Mouse (Mus musculus) naive thymus-derived CD4-positive, alpha-beta T cell, adult 2 months (primary cell): ENCODE results near the gene Gm9821.

ENCODE experiments used
- DNase-seq: peaks from one replicate; pipeline ENCODE4 v3.0.0-alpha.2; 2011; ENCODE audit warnings: low read depth

Gene Gm9821

DNA sequence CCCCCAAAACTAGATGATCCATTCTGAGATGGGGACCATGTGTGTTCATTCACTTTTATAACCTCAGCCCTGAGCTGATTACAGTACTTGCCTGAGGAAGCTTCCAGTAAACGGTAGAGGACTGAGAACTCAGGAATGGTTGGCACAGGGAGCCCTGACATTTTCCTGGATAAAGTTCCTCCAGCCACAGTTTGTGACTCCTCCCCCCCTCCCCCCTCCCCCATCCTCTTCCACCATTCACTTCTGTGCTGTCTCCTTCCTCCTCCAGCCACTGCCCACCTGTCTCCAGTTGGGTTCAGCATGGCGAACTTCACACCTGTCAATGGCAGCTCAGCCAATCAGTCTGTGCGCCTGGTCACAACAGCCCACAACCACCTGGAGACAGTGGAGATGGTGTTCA lies 18.6 kb upstream of the Gm9821 start, which contains the start of gene Chrm4:
Gene Chrm4 (plus strand): TSS at position 301 of the 400 bp plus-strand sequence.
- no peak for DNase-seq

- DNase-seq: peak; percentile 88
These were observed 17.5 kb upstream of the Gm9821 start for GRCm38 (mm10) chr2:91927826-91928533.

- DNase-seq: no peak
These were observed 16.8 kb upstream of the Gm9821 start for GRCm38 (mm10) chr2:91928534-91929350.

DNA sequence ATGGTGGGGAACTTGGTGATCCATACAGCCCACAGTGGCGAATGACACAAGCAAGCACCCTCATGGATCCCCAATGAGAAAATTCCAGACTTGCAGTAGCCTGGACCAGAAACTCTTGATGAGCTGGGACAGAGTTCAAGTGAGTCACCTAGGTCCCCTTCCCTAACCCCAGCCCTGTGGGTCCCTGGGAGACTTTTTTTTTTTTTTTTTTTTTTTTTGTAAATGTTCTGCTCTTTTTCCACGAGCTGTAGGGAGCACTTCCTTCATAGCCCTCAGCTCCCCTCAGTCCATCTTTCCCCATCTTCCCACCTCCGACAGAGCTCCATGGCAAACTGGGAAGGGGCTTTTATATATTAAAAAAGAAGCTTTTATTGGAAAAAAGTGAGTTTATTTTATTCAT lies 16.0 kb upstream of the Gm9821 start:
- DNase-seq: no peak

DNA sequence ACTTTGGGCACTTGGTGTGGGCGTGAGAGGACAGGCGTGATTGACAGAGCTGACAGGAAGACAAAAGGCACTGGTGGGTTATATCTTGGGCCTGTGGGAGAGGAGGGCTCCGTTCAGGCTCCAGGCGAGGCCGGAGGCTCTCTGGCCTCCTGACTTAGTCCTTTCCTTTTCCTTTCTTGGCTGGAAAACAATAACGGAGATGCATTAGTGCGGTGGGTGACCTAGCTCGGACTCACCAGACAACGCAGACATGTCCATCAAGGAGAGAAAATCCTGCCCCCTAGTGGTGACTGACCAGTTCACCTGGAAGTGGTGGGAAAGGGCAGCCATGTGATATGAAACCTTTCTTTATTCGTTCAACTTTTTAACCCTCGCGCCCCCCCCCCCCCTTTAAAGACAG lies 15.6 kb upstream of the Gm9821 start:
- DNase-seq: peak; percentile 68

DNA sequence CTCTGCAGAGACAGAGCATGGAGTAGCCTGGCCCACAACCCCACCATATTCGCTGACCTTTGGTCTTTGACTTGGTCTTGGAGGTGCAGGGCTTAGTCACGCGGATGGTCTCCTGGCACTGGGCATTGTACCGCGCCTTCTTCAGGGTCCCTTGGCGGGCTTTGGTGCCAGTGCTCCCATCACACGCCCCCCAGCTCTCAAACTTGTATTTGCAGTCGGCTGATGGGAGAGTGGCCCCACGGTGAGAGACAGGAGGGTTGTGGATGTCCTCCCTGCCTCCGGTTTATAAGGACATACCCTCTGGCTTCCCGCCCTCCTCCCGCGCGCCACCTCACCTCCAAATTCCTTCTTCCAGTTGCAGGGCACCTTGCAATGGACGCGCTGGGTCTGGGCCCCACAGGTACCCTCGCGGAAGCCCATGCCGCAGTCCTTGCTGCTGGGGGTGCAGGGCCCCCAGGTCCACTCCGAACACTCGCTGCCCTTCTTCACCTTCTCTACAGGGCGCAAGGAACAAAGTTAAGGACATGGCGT lies 14.7 kb upstream of the Gm9821 start:
- DNase-seq: no peak

DNA sequence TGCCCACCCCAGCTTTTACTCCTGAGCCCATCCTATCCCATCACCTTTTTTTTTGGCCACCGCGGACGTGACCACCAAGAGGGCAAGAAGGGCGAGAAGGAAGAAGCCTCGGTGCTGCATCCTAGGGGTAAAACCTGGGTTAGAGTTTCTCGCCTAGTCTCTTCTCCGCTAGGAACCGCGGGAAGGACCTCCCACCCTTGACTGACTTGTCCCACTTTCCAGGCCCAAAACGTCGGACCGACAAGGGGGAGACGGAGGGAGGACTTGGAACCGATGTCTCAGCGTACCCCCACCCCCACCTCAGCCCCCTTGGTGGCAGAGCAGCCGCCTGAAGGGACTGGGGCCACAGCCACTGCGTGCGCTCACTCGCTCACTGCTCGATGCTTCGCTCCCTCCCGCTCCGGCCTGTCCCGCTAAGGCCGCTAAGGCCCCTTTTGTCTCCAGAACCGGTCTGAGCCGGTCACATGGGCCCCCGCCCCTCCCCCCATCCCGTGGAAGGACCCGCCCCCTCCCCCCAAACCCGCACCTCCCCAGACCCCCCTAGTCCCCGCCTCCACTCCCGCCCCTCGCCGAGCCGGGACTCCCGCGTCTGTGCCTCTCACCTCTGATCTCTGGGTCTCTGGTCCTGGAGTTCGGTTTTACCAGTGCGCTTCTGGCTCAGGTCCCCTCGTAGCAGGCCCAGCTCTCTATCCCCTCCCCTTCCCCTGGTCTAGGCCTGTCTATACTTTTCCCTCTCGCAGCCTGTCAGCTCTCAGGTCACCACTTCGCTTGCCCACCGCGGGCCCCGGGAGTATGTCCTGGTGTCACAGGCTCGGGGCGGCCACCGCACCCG lies 14.0 kb upstream of the Gm9821 start:
- DNase-seq: peak; percentile 55

DNA sequence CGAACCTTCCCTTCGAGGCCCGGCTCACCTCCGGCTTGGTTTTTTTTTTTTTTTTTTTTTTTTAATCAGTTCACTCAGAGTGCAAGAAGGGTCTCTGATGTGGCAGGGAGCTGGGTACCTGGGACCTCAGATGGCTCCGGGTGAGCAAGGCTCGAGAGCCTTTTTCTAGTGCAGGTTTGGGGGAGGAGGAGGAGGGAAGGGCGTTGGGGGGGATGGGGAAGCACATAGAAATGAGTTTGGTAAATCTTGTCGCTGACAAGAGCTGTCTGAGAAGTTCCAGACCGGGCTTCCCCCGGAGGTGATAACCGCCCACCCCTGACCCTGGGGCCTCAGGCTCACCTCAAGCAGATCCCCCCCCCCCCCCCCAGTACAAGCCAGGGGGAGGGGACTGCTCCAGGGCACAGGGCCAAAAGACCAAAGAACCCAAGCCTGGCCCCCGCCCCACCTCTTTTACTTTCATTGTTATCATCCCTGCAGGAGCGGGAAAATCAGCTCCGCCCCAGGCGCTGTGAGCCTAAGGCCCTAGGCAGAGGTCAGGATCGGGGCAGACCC lies 13.3 kb upstream of the Gm9821 start, which contains the start of gene Mdk:
Gene Mdk (minus strand): TSS at position 138 of the 552 bp plus-strand sequence.
- no peak for DNase-seq

DNA sequence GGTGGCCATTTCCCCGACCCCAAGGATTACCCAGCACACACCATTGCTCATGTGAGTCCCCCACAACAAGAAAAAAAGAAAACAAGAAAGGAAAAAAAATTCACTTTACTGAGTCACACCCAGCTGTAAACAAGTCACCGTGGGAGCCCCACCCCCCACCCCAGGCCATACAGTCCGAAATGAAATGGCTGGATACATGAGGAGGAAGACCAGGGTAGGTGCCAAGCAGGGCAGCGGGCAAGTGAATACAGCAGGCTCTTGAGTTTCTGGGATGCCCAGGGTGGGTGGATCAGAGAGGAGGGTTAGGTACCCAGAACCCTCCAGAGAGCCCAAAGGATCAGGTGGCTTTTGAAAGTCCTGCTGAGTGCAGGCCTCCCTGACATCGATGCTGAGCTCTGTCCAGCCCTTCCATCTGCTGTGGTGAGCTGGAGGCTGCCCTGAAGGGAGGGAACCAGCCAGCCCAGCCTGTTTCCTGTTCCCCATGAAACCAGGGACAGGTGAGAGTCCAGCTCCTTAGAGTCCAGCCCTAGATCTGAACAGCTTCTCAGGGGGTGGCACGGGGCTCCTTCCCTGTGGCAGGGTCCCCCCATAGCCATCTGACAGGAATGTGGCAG lies 12.7 kb upstream of the Gm9821 start:
- no peak for DNase-seq

DNA sequence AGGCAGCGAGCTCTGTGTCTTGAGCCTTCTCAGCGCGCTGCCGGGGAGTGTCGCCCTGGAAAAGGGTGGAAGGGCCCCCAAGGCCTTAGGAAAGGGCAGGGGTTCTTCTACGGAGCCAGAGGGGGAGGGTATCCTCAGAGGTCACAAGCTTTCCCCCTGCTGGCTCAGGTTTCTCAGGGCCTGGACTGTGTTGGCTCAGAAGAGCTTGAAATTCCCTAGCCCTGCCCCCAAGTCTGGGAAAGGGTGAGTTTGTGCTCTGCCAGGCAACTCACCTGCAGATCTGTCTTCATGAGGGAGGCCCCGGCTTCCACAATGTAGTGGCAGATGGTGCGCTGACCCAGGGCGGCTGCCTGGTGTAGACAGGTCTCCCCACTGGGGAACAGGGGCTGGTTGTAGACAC lies 12.0 kb upstream of the Gm9821 start:
- DNase-seq: peak; percentile 26

DNA sequence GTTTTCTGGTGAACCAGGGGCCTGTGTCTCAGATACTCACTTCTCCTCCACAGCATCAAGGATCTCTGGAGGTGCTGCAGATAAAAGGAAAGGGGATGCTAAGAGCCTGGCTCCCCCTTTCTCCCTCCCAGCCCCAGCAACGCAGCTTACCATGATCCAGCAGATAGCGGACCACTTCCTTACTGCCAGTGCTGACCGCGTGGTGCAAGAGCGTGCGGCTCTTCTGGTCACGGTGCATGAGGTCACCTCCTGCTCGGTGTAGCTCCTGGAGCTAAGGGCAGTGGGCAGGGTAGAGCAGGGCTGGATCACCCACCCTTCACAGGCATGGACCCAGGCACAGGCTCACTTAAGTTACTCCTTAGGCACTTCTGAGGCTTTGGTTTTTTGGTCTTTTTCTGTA lies 11.5 kb upstream of the Gm9821 start:
- DNase-seq: peak; percentile 11

- DNase-seq: peak; percentile 7
These were observed 10.5 kb upstream of the Gm9821 start for GRCm38 (mm10) chr2:91934826-91935525.

DNA sequence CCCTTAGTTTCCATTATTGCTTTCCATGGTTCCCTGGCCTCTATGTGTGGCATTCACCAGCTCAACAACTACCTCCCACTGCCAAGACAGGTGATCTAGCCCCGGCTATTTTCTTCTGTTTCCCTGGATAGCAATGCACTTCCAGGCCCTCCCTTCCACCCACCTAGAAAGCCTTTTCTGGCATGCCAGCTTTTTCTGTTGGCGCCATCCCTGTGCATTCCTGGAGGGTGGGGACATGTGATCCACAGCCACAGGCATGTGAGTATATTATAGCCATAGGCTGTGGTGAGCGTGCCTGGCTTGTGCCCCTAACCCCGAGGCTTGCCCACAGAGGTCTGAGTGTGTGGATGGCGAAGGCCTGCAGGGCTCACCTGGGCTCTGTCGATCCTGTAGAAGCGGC lies 9.3 kb upstream of the Gm9821 start:
- no peak for DNase-seq

DNA sequence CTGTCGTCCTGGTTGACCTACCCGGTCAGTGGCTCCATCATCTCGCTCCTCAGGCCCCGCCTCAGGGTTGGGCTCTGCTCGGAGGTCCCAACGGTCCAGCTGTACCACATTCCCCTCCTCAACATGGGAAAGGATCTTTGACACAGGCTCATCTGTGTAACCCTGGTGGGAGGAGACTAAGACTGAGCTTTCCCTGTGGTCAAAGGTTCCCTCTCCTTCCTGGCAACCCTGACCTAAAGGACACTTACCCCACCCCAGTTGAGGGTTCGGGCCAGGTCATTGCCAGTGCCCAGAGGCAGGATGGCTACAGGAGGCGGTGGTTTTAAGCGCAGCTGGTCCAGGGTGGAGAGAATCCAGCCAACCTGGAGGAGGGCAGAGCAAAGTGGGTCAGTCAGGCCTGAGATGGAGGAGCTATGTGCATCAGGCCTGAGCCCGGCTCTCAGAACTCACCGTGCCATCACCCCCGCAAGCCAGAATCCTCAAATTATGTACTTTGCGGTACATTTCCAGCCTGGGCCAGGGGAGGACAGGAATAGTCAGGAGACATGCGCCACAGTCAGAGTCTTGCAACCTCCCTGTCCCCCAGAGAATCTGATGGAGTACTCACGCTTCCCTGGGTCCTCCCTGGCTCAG lies 6.1 kb upstream of the Gm9821 start:
- no peak for DNase-seq

- no peak for DNase-seq
These were observed 3.1 kb upstream of the Gm9821 start for GRCm38 (mm10) chr2:91942356-91942755.

GRCm38 (mm10) chr2:91944170-91944950 lies 1.1 kb upstream of the Gm9821 start:
- peak; percentile 91 for DNase-seq

DNA sequence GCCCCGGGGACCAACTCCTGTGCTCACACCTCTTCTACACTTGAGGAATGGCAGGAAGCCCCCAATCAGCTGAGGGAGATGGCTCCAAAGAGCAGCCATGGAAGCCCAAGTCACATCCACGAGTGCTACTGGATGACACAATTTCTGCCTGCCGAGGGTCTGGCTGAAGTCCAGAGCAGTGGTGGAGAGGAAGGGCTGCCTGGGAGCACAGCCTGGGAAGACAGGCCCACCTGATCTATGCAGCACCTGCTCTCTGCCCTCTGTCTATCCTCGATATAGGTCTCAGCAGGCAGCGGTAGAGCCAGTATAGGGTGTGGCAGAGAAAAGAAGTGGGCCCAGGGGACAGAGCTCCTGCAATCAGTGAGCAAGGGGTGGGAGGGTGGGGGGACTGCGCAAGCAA lies 1.3 kb downstream of the Gm9821 start:
- no peak for DNase-seq

- no peak for DNase-seq
These were observed 2.1 kb downstream of the Gm9821 start for GRCm38 (mm10) chr2:91947397-91948150.

GRCm38 (mm10) chr2:91948151-91948509 lies 2.6 kb downstream of the Gm9821 start:
- DNase-seq: no peak
